Mouse (Mus musculus) liver, adult 2 months (tissue): ENCODE data around the gene Cyp2d9. TPM values are rescaled to one million over a fixed set of nuclear protein-coding genes. Genes with fewer than 3 reads are reported as not detected.
"Not testable (repeated sequence)": the region's sequence is repeated elsewhere in the genome, so short reads cannot be mapped to it uniquely, and the experiment has no call there.

Experiments used
- DNase-seq: peaks from one replicate; pipeline ENCODE4 v3.0.0-alpha.2; 2011; ENCODE audit warnings: low read depth, low spot score; ENCODE audit errors: extremely low read depth
- H3K27ac ChIP-seq: fragments of 200-500 bp; replicated peaks from 2 replicates; pipeline ENCODE4 v1.5.1; 2012; ENCODE audit warnings: low read depth, mild to moderate bottlenecking, control low read depth, inconsistent platforms, low read length; ENCODE audit not compliant: insufficient read depth
- H3K27me3 ChIP-seq: fragments of 200-500 bp; 2 replicates; pipeline ENCODE4 v1.6.1; 2012; ENCODE audit warnings: mild to moderate bottlenecking, moderate library complexity, low read length, inconsistent platforms; ENCODE audit not compliant: control insufficient read depth, insufficient read depth
- H3K36me3 ChIP-seq: fragments of 200-500 bp; 2 replicates; pipeline ENCODE4 v1.6.1; 2012; ENCODE audit warnings: low read length, inconsistent platforms; ENCODE audit not compliant: control insufficient read depth, insufficient read depth
- H3K4me1 ChIP-seq: fragments of 200-500 bp; 2 replicates; pipeline ENCODE4 v1.6.1; 2011; ENCODE audit warnings: low read length; ENCODE audit not compliant: control insufficient read depth, insufficient read depth
- H3K4me3 ChIP-seq: fragments of 200-500 bp; 2 replicates; pipeline ENCODE4 v1.5.1; 2011; ENCODE audit warnings: low read depth, mild to moderate bottlenecking, control low read depth, low read length, moderate library complexity; ENCODE audit not compliant: insufficient read depth
- H3K79me2 ChIP-seq: fragments of 200-500 bp; 2 replicates; pipeline ENCODE4 v1.6.1; 2012; ENCODE audit warnings: inconsistent platforms, mild to moderate bottlenecking, low read length, moderate library complexity; ENCODE audit not compliant: control insufficient read depth, insufficient read depth
- H3K9ac ChIP-seq: fragments of 200-500 bp; 2 replicates; pipeline ENCODE4 v1.6.1; 2012; ENCODE audit warnings: low read depth, mild to moderate bottlenecking, control low read depth, inconsistent platforms, low read length
- CTCF ChIP-seq: fragments of 200-500 bp; IDR thresholded peaks from 2 replicates; pipeline ENCODE4 v1.5.1; 2011; ENCODE audit warnings: low read depth, low read length, control low read depth
- POLR2A ChIP-seq: fragments of 200-500 bp; IDR thresholded peaks from 2 replicates; pipeline ENCODE4 v1.6.1; 2011; ENCODE audit warnings: low read length, control low read depth; ENCODE audit not compliant: insufficient read depth; ENCODE audit errors: extremely low read depth
- WGBS: fragments of 180-500 bp; shearing (Covaris S2); methylation state at CpG from one replicate; pipeline ENCODE4 v1.1.7; 2018; 5-methylcytosine and 5-hydroxymethylcytosine counted together
- polyA plus RNA-seq: library from polyadenylated mRNA; depleted of rRNA; stranded (reverse); fragments of >200 nt; gene quantifications from 2 replicates; pipeline ENCODE4 v1.2.3, GENCODE M21; 2012
- total RNA-seq: library from RNA; depleted of rRNA; stranded (reverse); fragments of >200 nt; gene quantifications from 2 replicates; pipeline ENCODE4 v1.2.3, GENCODE M21; 2014

Gene Cyp2d9
- total and polyA plus RNA-seq, 2 experiments = 99.8 to 162 TPM

GRCm38 (mm10) chr15:82434541-82434940, 1.3 kb downstream of the Cyp2d9 start:
- Histone ChIP-seq H3K4me3 (no peak overlapping the region), H3K79me2 (no peaks in the 10 kb centered on the region), H3K27me3 (no peaks in the 10 kb centered on the region), H3K36me3 (no peaks in the 10 kb centered on the region), H3K4me1 (peaks cover 20% of the 10 kb centered on the region), H3K9ac (no peak overlapping the region), H3K27ac (peak overlapping the region; percentile 79)
- no peak for TF ChIP-seq POLR2A
- TF ChIP-seq CTCF = no peak
- 29% methylated on average over 3 of the region's 3 CpGs for WGBS
- peak; percentile 93 for DNase-seq

- no peak for DNase-seq
- Histone ChIP-seq H3K4me1 (peaks cover 20% of the 10 kb centered on the region), H3K79me2 (no peaks in the 10 kb centered on the region), H3K36me3 (no peaks in the 10 kb centered on the region), H3K9ac (peak overlapping the region; percentile 14; the same call in 1 of the 2 replicates), H3K27ac (peak overlapping the region; percentile 79), H3K27me3 (no peaks in the 10 kb centered on the region), H3K4me3 (no peak overlapping the region)
- TF ChIP-seq CTCF (no peak), POLR2A (no peak)
- WGBS = 40% methylated on average over 3 of the region's 3 CpGs
Observed at GRCm38 (mm10) chr15:82435011-82435410, 1.8 kb downstream of the Cyp2d9 start.

- Histone ChIP-seq H3K4me3 (no peak overlapping the region), H3K27me3 (no peaks in the 10 kb centered on the region), H3K27ac (peak overlapping the region; percentile 79), H3K4me1 (peaks cover 20% of the 10 kb centered on the region), H3K36me3 (no peaks in the 10 kb centered on the region), H3K9ac (no peak overlapping the region), H3K79me2 (no peaks in the 10 kb centered on the region)
- WGBS = 90% methylated on average over 2 of the region's 2 CpGs
- no peak for TF ChIP-seq CTCF
- no peak for TF ChIP-seq POLR2A
- no peak for DNase-seq
Observed at GRCm38 (mm10) chr15:82435606-82436005, 2.4 kb downstream of the Cyp2d9 start.

- peak; percentile 61 for TF ChIP-seq CTCF
- TF ChIP-seq POLR2A = no peak
- Histone ChIP-seq H3K9ac (peak overlapping the region; percentile 37; the same call in 1 of the 2 replicates), H3K79me2 (no peaks in the 10 kb centered on the region), H3K4me3 (no peak overlapping the region), H3K4me1 (peaks cover 27% of the 10 kb centered on the region), H3K27me3 (no peaks in the 10 kb centered on the region), H3K27ac (no peak overlapping the region; the same call in 1 of the 2 replicates), H3K36me3 (no peaks in the 10 kb centered on the region)
- 62% methylated on average over 5 of the region's 5 CpGs for WGBS
- peak; percentile 47 for DNase-seq
Observed at GRCm38 (mm10) chr15:82437975-82438617, 4.9 kb downstream of the Cyp2d9 start.

- H3K9ac ChIP-seq = peak overlapping the region; percentile 43
- no peaks in the 10 kb centered on the region for H3K79me2 ChIP-seq
- peak overlapping the region; percentile 93 for H3K27ac ChIP-seq
- peaks cover 29% of the 10 kb centered on the region for H3K4me1 ChIP-seq
- no peak overlapping the region for H3K4me3 ChIP-seq
- peak; percentile 88 for DNase-seq
- WGBS = 71% methylated on average over 3 of the region's 3 CpGs
- no peaks in the 10 kb centered on the region for H3K36me3 ChIP-seq
- TF ChIP-seq POLR2A (no peak), CTCF (no peak)
- no peaks in the 10 kb centered on the region for H3K27me3 ChIP-seq
Observed at GRCm38 (mm10) chr15:82443658-82444057, 10.4 kb downstream of the Cyp2d9 start.

GRCm38 (mm10) chr15:82445196-82445595, 12.0 kb downstream of the Cyp2d9 start:
- DNase-seq = no peak
- no peak overlapping the region for H3K4me3 ChIP-seq
- WGBS = 94% methylated on average over 8 of the region's 8 CpGs
- H3K9ac ChIP-seq = no peak overlapping the region
- H3K79me2 ChIP-seq = no peaks in the 10 kb centered on the region
- no peaks in the 10 kb centered on the region for H3K36me3 ChIP-seq
- H3K27ac ChIP-seq = no peak overlapping the region; the same call in 1 of the 2 replicates
- no peaks in the 10 kb centered on the region for H3K27me3 ChIP-seq
- peaks cover 38% of the 10 kb centered on the region for H3K4me1 ChIP-seq
- TF ChIP-seq POLR2A = no peak
- TF ChIP-seq CTCF = no peak

- H3K4me3 ChIP-seq, H3K27me3 ChIP-seq, H3K9ac ChIP-seq, H3K79me2 ChIP-seq: not testable (repeated sequence)
- peaks cover 18% of the 10 kb centered on the region for H3K36me3 ChIP-seq
- H3K4me1 ChIP-seq = peaks cover 15% of the 10 kb centered on the region
- DNase-seq = peak; percentile 95
- 21% methylated on average over 2 of the region's 2 CpGs for WGBS
- H3K27ac ChIP-seq = peak overlapping the region; percentile 88
Observed at GRCm38 (mm10) chr15:82450045-82450444, 16.8 kb downstream of the Cyp2d9 start.
